Mouse (Mus musculus): Measurements from ENCODE around the gene Zfp874b. TPM values are rescaled to one million over a fixed set of nuclear protein-coding genes. Genes with fewer than 3 reads are reported as not detected.
"Not testable (repeated sequence)": the region's sequence is repeated elsewhere in the genome, so short reads cannot be mapped to it uniquely, and the experiment has no call there.

Gene Zfp874b
- total RNA-seq (2022) = 10 to 100 TPM; 12.4 to 23.2 (median 17.5) TPM

- peak; percentile 91 for DNase-seq (ENCODE audit: low spot score in 2 of 2)
These were observed at the start of gene Zfp874b for GRCm38 (mm10) chr13:67483625-67484423. Gene Zfp874b (minus strand): TSS chr13:67484258.

GRCm38 (mm10) chr13:67527049-67527730, 43.1 kb upstream of the Zfp874b start:
- no peak for DNase-seq (ENCODE audit: low spot score in 2 of 2)

DNA sequence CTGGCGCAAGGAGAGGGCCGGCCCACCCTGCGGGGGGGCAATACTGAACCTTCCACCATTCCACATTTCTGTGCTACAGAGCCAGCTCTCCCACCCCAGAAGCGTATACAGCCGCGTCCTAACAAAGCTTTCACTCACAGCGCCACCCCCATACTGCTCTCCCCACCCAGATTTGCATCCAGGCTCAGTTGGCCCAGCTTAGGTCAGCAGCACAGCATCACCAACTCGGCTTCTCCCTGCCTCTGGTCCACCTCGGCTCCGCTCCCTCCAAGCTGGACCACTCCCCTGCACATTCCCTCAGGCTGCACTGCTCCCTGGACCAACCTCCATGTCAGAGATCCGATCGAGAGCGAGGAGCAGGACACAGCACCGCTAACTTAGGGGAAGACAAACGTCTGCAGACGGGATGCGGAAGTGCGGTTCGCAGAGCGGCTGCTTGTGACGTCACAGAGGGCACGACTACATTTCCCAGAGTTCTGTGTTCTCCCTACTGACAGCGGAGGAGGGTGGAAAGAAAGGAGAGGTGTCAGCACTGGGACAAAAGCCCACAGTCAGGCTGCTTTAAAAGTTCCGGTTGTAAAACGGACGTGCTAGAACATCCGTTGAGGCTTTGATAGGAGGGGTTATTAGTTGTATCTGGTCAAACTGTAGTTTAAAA, 41.8 kb upstream of the Zfp874b start, which contains the start of the genes Gm26965 and Zfp87:
Gm26965 (minus strand) TSS at position 399 of the 658 bp plus-strand sequence.
Zfp87 (minus strand) TSS at position 425 of the 658 bp plus-strand sequence.
- DNase-seq (ENCODE audit: low spot score in 2 of 2) = peak; percentile 92

DNA sequence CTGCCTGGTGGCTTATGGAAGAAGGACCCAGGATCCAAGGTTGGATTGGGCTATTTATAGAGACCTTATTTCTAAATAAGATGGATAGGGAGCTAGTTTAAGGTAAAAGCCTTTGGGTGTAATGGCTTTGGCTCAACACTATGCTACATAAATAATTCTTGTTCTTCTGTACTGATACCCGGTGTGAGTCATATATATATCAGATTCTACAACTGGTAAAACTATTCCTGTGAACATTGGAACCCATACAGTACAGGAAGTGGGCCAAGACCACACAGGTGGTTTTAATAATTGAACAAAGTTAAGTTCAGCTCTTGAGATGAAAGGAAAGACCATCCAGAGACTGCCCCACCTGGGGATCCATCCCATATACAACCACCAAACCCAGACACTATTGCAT, 16.9 kb upstream of the Zfp874b start:
- no peak for DNase-seq (ENCODE audit: low spot score in 2 of 2)

GRCm38 (mm10) chr13:67500084-67500719, 16.1 kb upstream of the Zfp874b start, which contains the start of gene Zfp58:
Gene Zfp58 (minus strand): TSS chr13:67500555.
- peak; percentile 88 to 89 for DNase-seq (ENCODE audit: low spot score in 2 of 2)

- DNase-seq (ENCODE audit: low spot score in 2 of 2) = no peak
These were observed 11.6 kb upstream of the Zfp874b start for GRCm38 (mm10) chr13:67495631-67496030.

- no peak for DNase-seq (ENCODE audit: low spot score in 2 of 2)
These were observed 360 bp upstream of the Zfp874b start for GRCm38 (mm10) chr13:67484424-67484811.

- no peak for DNase-seq (ENCODE audit: low spot score in 2 of 2)
These were observed 2.5 kb downstream of the Zfp874b start for GRCm38 (mm10) chr13:67481528-67481927.

- DNase-seq (ENCODE audit: low spot score in 2 of 2) = no peak
These were observed 14.8 kb downstream of the Zfp874b start for GRCm38 (mm10) chr13:67469274-67469673.

GRCm38 (mm10) chr13:67463506-67464185, 20.4 kb downstream of the Zfp874b start:
- not testable (repeated sequence) for DNase-seq (ENCODE audit: low spot score in 2 of 2)

- DNase-seq (ENCODE audit: low spot score in 2 of 2) = no peak
These were observed 32.1 kb downstream of the Zfp874b start for GRCm38 (mm10) chr13:67452021-67452309.

DNA sequence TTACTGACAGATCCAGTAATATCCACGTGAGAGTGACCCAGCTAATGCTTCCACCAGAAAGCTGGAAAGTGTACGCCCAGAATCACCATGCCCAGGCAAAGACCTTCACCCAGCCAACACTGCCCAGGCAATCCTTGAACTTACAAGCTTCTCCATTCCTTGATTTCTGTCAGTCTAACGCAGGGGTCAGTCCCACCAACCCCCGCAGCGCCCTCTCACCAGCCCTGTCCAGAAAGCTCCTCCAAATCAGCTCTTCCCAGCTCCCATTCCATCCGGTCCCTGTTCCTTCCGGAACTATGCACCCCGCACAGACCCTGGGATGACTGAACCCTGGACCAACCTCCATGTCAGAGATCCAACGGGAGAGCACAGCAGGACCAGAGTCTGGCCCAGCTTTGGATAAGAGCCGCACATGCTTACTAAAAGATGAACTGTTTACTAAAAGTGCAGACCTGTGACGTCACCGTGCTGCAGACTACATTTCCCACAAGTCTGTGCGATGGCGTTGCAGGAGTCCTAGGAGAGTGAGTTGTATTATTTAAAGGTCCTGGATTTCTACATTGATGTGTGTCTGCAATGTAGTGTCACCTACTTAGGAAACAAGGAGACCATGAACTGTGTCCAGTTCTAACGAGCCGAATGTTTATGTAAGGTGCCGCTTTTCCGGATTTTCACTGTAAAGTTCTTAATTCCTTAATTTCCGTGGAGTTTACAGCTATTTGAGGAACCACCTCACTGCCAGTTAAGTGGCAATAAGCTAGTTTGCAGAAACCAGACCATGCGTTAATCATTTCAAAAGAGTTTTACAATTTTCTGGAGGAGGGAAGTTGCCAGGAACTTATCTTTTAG, 32.7 kb downstream of the Zfp874b start, which contains the start of gene Zfp874a:
Zfp874a (minus strand) TSS at position 453 of the 849 bp plus-strand sequence.
- DNase-seq (ENCODE audit: low spot score in 2 of 2) = peak; percentile 93

- DNase-seq (ENCODE audit: low spot score in 2 of 2) = not testable (repeated sequence)
These were observed 47.0 kb downstream of the Zfp874b start for GRCm38 (mm10) chr13:67437095-67437494.

DNA sequence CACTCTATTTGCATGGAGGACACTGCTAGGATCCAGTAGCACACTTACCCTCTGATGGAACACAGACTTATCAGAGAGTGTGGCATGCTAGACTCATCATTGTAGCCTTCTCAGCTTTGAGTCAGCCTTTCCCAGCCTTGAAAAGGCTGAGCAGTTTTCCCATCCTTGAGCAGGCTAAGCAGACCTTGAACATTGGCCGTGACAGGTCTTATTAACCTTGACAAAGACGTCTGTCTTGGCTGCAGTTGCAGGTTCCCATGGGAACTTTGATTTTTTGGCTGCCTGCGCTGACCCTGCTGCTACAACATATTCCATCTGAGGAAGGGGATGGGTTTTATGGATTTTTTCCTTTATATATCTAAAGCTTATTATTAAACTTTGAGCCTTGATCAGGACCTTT, 55.9 kb downstream of the Zfp874b start:
- DNase-seq (ENCODE audit: low spot score in 2 of 2) = no peak

DNA sequence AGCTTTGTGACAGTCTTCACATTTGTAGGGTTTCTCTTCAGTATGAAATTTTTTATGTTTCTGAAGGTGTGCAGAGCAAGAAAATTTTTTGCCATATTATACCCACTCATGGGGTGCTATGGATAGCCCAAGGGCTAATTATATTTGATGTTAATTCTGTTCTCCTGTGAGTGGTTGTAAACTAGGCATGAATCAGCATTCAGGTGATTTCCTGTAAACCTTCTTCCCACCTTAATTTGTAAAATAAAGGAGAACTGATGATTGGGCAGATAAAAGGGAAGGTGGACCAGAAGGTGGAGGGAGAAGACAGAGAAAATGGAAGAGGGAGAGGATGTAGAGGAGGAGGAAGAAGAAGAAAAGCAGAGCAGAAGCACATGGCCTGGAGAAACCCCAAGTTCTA, 58.4 kb downstream of the Zfp874b start:
- DNase-seq (ENCODE audit: low spot score in 2 of 2) = not testable (repeated sequence)

DNA sequence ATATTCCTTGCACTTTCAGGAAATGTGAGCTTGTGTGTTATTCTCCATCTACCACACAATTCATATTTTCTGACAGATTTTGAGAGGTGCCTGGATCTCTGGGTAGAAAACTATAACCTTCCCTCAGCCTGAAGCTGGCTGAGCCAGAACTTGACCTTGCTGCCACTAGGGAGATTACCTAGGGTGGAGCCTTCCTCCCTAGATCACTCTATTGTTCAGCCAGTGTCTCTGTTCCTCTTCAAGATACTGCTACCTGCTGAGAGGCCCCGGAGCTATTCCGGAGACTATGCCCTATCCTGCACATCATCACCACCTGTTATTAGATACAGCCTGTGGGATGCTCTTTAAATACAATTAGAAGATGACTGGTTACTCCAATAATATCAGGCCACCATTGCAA, 61.5 kb downstream of the Zfp874b start:
- DNase-seq (ENCODE audit: low spot score in 2 of 2) = not testable (repeated sequence)
